Mouse (Mus musculus) CH12.LX (cell line): ENCODE results near the gene Lrch1. TPM values are rescaled to one million over a fixed set of nuclear protein-coding genes. Genes with fewer than 3 reads are reported as not detected.

Experiments used
- DNase-seq: peaks from one replicate; pipeline ENCODE4 v3.0.0-alpha.2; 2013; ENCODE audit errors: extremely low read depth
- H3K27ac ChIP-seq: 2 replicates; pipeline ENCODE4 v1.5.1; 2012; ENCODE audit warnings: low read depth, mild to moderate bottlenecking, control low read depth, moderate library complexity; ENCODE audit not compliant: insufficient read depth
- H3K27me3 ChIP-seq: replicated peaks from 2 replicates; pipeline ENCODE3; 2012; ENCODE audit warnings: inconsistent platforms
- H3K36me3 ChIP-seq, 2 experiments: replicated peaks in 1 of 2; 2 replicates each; pipeline versions ENCODE3 to v1.6.1; 2012; ENCODE audit warnings: inconsistent platforms in 1 of 2, low read length in 1 of 2, mild to moderate bottlenecking in 1 of 2, mixed read lengths in 1 of 2, moderate library complexity in 1 of 2; ENCODE audit not compliant: control insufficient read depth in 1 of 2, insufficient read depth in 1 of 2
- H3K4me1 ChIP-seq, 2 experiments: 2 replicates each; pipeline ENCODE4 v1.6.1; 2012; ENCODE audit warnings: inconsistent platforms in 1 of 2, moderate library complexity in 1 of 2; ENCODE audit not compliant: insufficient read depth in 2 of 2, control insufficient read depth in 1 of 2
- H3K4me2 ChIP-seq: 2 replicates; pipeline ENCODE4 v1.6.1; 2012; ENCODE audit warnings: low read depth, mild to moderate bottlenecking, control low read depth; ENCODE audit not compliant: poor library complexity, insufficient read depth, severe bottlenecking
- H3K4me3 ChIP-seq, 3 experiments: fragments of 150-350 bp in 1 of 3; sonication (generic) in 1 of 3; replicated peaks in 1 of 3; 2 replicates each; pipeline versions ENCODE3 to v1.5.1; 2011 to 2012; ENCODE audit warnings: low read depth in 2 of 3, low read length in 2 of 3, mild to moderate bottlenecking in 2 of 3, moderate library complexity in 2 of 3, control low read depth in 1 of 3, improper control_type of control experiment in 1 of 3, inconsistent platforms in 1 of 3, mixed read lengths in 1 of 3; ENCODE audit not compliant: poor library complexity in 1 of 3
- H3K79me2 ChIP-seq: replicated peaks from 2 replicates; pipeline ENCODE4 v1.6.1; 2012; ENCODE audit warnings: mild to moderate bottlenecking, moderate library complexity; ENCODE audit not compliant: control insufficient read depth, poor library complexity, insufficient read depth, severe bottlenecking; ENCODE audit errors: extremely low read depth
- H3K9ac ChIP-seq: 2 replicates; pipeline ENCODE4 v1.6.1; 2012; ENCODE audit warnings: low read depth, mild to moderate bottlenecking, control low read depth, moderate library complexity; ENCODE audit not compliant: insufficient read depth
- H3K9me3 ChIP-seq: replicated peaks from 2 replicates; pipeline ENCODE3; 2012; ENCODE audit warnings: low read length, inconsistent platforms, mixed read lengths
- BHLHE40 ChIP-seq: IDR thresholded peaks from 2 replicates; pipeline ENCODE4 v1.6.1; 2011; ENCODE audit warnings: mild to moderate bottlenecking, low read depth, low read length, improper control_type of control experiment
- CHD1 ChIP-seq: IDR thresholded peaks from 2 replicates; pipeline ENCODE4 v1.6.1; 2012; ENCODE audit warnings: low read depth, low read length, improper control_type of control experiment, inconsistent platforms
- CHD2 ChIP-seq: IDR thresholded peaks from 2 replicates; pipeline ENCODE4 v1.6.1; 2011; ENCODE audit warnings: low read length, improper control_type of control experiment
- CTCF ChIP-seq, 2 experiments: IDR thresholded peaks in 1 of 2; conservative IDR thresholded peaks in 1 of 2; 2 replicates each; pipeline ENCODE4 v1.5.1; 2011 to 2012; ENCODE audit warnings: low read depth in 2 of 2, low read length in 2 of 2, improper control_type of control experiment in 1 of 2, inconsistent platforms in 1 of 2, mild to moderate bottlenecking in 1 of 2, moderate library complexity in 1 of 2
- E2F4 ChIP-seq: IDR thresholded peaks from 2 replicates; pipeline ENCODE4 v1.6.1; 2011; ENCODE audit warnings: low read depth, low read length, improper control_type of control experiment; ENCODE audit not compliant: insufficient replicate concordance
- ELF1 ChIP-seq: IDR thresholded peaks from 2 replicates; pipeline ENCODE4 v1.6.1; 2014; ENCODE audit warnings: low read depth, mild to moderate bottlenecking, inconsistent platforms, low read length, improper control_type of control experiment
- EP300 ChIP-seq: IDR thresholded peaks from 2 replicates; pipeline ENCODE4 v1.6.1; 2011; ENCODE audit warnings: low read length, improper control_type of control experiment
- ETS1 ChIP-seq: conservative IDR thresholded peaks from 2 replicates; pipeline ENCODE4 v1.6.1; 2012; ENCODE audit warnings: low read depth, mild to moderate bottlenecking, inconsistent platforms, low read length, improper control_type of control experiment, moderate library complexity
- GABPA ChIP-seq: IDR thresholded peaks from 2 replicates; pipeline ENCODE4 v1.6.1; 2012; ENCODE audit warnings: low read depth, low read length, improper control_type of control experiment, inconsistent platforms; ENCODE audit not compliant: insufficient replicate concordance
- HCFC1 ChIP-seq: IDR thresholded peaks from 2 replicates; pipeline ENCODE4 v1.6.1; 2012; ENCODE audit warnings: low read depth, mild to moderate bottlenecking, inconsistent platforms, low read length, improper control_type of control experiment
- IRF4 ChIP-seq: IDR thresholded peaks from 2 replicates; pipeline ENCODE4 v1.6.1; 2014; ENCODE audit warnings: low read depth, mild to moderate bottlenecking, inconsistent platforms, low read length, improper control_type of control experiment
- JUN ChIP-seq: IDR thresholded peaks from 2 replicates; pipeline ENCODE4 v1.6.1; 2011; ENCODE audit warnings: low read depth, mild to moderate bottlenecking, low read length, improper control_type of control experiment, moderate library complexity; ENCODE audit not compliant: insufficient read depth
- JUND ChIP-seq: conservative IDR thresholded peaks from 2 replicates; pipeline ENCODE4 v1.6.1; 2011; ENCODE audit warnings: low read depth, low read length, improper control_type of control experiment
- KAT2A ChIP-seq: IDR thresholded peaks from 2 replicates; pipeline ENCODE4 v1.6.1; 2012; ENCODE audit warnings: low read length, improper control_type of control experiment, inconsistent platforms; ENCODE audit not compliant: insufficient replicate concordance
- MAFK ChIP-seq: IDR thresholded peaks from 2 replicates; pipeline ENCODE4 v1.6.1; 2011; ENCODE audit warnings: low read length, improper control_type of control experiment; ENCODE audit not compliant: insufficient replicate concordance
- MAX ChIP-seq: IDR thresholded peaks from 2 replicates; pipeline ENCODE4 v1.6.1; 2011; ENCODE audit warnings: low read length, improper control_type of control experiment
- MAZ ChIP-seq: IDR thresholded peaks from 2 replicates; pipeline ENCODE4 v1.6.1; 2012; ENCODE audit warnings: low read depth, mild to moderate bottlenecking, inconsistent platforms, low read length, improper control_type of control experiment, moderate library complexity
- MEF2A ChIP-seq: IDR thresholded peaks from 2 replicates; pipeline ENCODE4 v1.6.1; 2014; ENCODE audit warnings: low read depth, mild to moderate bottlenecking, inconsistent platforms, low read length, improper control_type of control experiment, borderline replicate concordance
- MXI1 ChIP-seq: IDR thresholded peaks from 2 replicates; pipeline ENCODE4 v1.6.1; 2011; ENCODE audit warnings: mild to moderate bottlenecking, low read depth, low read length, improper control_type of control experiment
- MYC ChIP-seq: IDR thresholded peaks from 2 replicates; pipeline ENCODE4 v1.6.1; 2011; ENCODE audit warnings: low read depth, mild to moderate bottlenecking, improper control_type of control experiment, low read length
- NELFE ChIP-seq: IDR thresholded peaks from 2 replicates; pipeline ENCODE4 v1.6.1; 2011; ENCODE audit warnings: low read depth, low read length, improper control_type of control experiment
- NRF1 ChIP-seq: IDR thresholded peaks from 2 replicates; pipeline ENCODE4 v1.6.1; 2014; ENCODE audit warnings: low read depth, mild to moderate bottlenecking, inconsistent platforms, low read length, improper control_type of control experiment, moderate library complexity
- PAX5 ChIP-seq: IDR thresholded peaks from 2 replicates; pipeline ENCODE4 v1.6.1; 2012; ENCODE audit warnings: low read length, inconsistent platforms, mixed read lengths
- POLR2A ChIP-seq: IDR thresholded peaks from 2 replicates; pipeline ENCODE4 v1.6.1; 2011; ENCODE audit warnings: low read depth, mild to moderate bottlenecking, improper control_type of control experiment, low read length
- POLR2AphosphoS2 ChIP-seq: IDR thresholded peaks from 2 replicates; pipeline ENCODE4 v1.6.1; 2011; ENCODE audit warnings: low read depth, low read length, improper control_type of control experiment
- RAD21 ChIP-seq: IDR thresholded peaks from 2 replicates; pipeline ENCODE4 v1.6.1; 2011; ENCODE audit warnings: low read depth, mild to moderate bottlenecking, low read length, improper control_type of control experiment, moderate library complexity
- RCOR1 ChIP-seq: conservative IDR thresholded peaks from 2 replicates; pipeline ENCODE4 v1.6.1; 2012; ENCODE audit warnings: low read depth, mild to moderate bottlenecking, inconsistent platforms, low read length, improper control_type of control experiment
- SIN3A ChIP-seq: IDR thresholded peaks from 2 replicates; pipeline ENCODE4 v1.6.1; 2012; ENCODE audit warnings: low read length, improper control_type of control experiment, inconsistent platforms
- SMC3 ChIP-seq: IDR thresholded peaks from 2 replicates; pipeline ENCODE4 v1.6.1; 2011; ENCODE audit warnings: low read depth, low read length, improper control_type of control experiment
- TBP ChIP-seq: conservative IDR thresholded peaks from 2 replicates; pipeline ENCODE4 v1.6.1; 2011; ENCODE audit warnings: low read depth, low read length, improper control_type of control experiment
- TCF12 ChIP-seq: IDR thresholded peaks from 2 replicates; pipeline ENCODE4 v1.6.1; 2014; ENCODE audit warnings: low read depth, mild to moderate bottlenecking, inconsistent platforms, low read length, improper control_type of control experiment
- UBTF ChIP-seq: IDR thresholded peaks from 2 replicates; pipeline ENCODE4 v1.6.1; 2012; ENCODE audit warnings: low read depth, mild to moderate bottlenecking, inconsistent platforms, low read length, improper control_type of control experiment, moderate library complexity
- USF1 ChIP-seq: IDR thresholded peaks from 2 replicates; pipeline ENCODE4 v1.6.1; 2014; ENCODE audit warnings: low read depth, mild to moderate bottlenecking, inconsistent platforms, low read length, improper control_type of control experiment
- USF2 ChIP-seq: conservative IDR thresholded peaks from 2 replicates; pipeline ENCODE4 v1.6.1; 2011; ENCODE audit warnings: low read depth, low read length, improper control_type of control experiment
- ZC3H11A ChIP-seq: IDR thresholded peaks from 2 replicates; pipeline ENCODE4 v1.6.1; 2012; ENCODE audit warnings: low read depth, mild to moderate bottlenecking, inconsistent platforms, low read length, improper control_type of control experiment
- ZKSCAN1 ChIP-seq: IDR thresholded peaks from 2 replicates; pipeline ENCODE4 v1.6.1; 2012; ENCODE audit warnings: low read depth, inconsistent platforms, low read length, improper control_type of control experiment, borderline replicate concordance
- ZMIZ1 ChIP-seq: IDR thresholded peaks from 2 replicates; pipeline ENCODE4 v1.6.1; 2012; ENCODE audit warnings: low read depth, mild to moderate bottlenecking, inconsistent platforms, low read length, improper control_type of control experiment
- ZNF384 ChIP-seq: IDR thresholded peaks from 2 replicates; pipeline ENCODE4 v1.6.1; 2012; ENCODE audit warnings: low read depth, low read length, improper control_type of control experiment, inconsistent platforms
- dilution Hi-C: fragments of 300-500 bp; cut with MboI; formaldehyde crosslinking; loops from 2 replicates; pipeline ENCODE4 v1.14.3; 2020; ENCODE audit warnings: low sequenced_read_pairs; ENCODE audit not compliant: extremely low pct_unique_long_range_greater_than_20kb, extremely low pct_ligation_motif_present
- in situ Hi-C: fragments of 300-500 bp; cut with MboI; formaldehyde crosslinking; loops from 3 replicates; pipeline ENCODE4 v1.14.3; 2019; ENCODE audit warnings: low sequenced_read_pairs, low pct_ligation_motif_present, low pct_unique_long_range_greater_than_20kb, mixed read lengths
- polyA plus RNA-seq: library from polyadenylated mRNA; unstranded; fragments of >175 nt; gene quantifications from 2 replicates; pipeline ENCODE4 v1.2.1, GENCODE M21; 2012; ENCODE audit warnings: low read depth; ENCODE audit not compliant: insufficient read length
- total RNA-seq, 2 experiments: library from RNA; depleted of rRNA; stranded (reverse); fragments of 300-350 nt in 1 of 2; fragments of >200 nt in 1 of 2; gene quantifications; 2 replicates each; pipeline ENCODE4 v1.2.3; 2012 to 2014

The Lrch1 gene
- total and polyA plus RNA-seq, 3 experiments, result 10.3 to 23.3 (median 12.8) TPM

DNA sequence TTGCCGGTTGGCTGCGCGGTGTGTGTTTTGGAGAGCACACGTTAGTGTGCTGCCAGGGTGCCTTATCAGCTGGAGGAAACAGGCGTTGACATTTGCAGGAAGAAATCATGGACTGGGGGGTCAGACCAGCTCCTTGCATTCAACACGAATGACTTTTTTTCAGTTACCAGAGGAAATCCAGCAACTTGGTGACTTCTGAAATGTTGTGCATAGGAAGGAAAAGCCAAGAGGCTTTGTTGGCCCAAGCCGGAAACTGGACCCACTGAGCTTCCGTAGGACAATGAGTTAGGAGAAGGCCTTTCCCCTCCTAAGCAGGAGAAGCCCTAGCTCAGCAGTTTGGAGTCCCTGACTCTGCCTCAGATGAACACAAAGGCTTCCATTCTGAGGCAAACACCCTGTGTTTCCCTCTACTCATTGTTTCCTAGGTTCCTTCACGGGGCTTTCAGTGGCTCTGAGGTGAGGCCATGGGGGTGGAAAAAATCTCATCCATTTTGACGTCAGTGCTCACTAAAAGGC lies 26.5 kb upstream of the Lrch1 start:
- no peak overlapping the region for H3K4me2 ChIP-seq
- H3K27me3 ChIP-seq, result no peaks in the 10 kb centered on the region
- no peak overlapping the region for H3K9ac ChIP-seq
- DNase-seq, result peak; percentile 72
- H3K9me3 ChIP-seq, result no peaks in the 10 kb centered on the region
- no peak overlapping the region for H3K27ac ChIP-seq
- no peak overlapping the region for H3K4me3 ChIP-seq
- peak; percentile 65; the same call in 1 of the 2 replicates for TF ChIP-seq MAFK
- TF ChIP-seq GABPA, result no peak
- no peak for TF ChIP-seq TBP
- TF ChIP-seq UBTF, result no peak
- TF ChIP-seq CHD2, result peak; percentile 55; the same call in 1 of the 2 replicates
- TF ChIP-seq MXI1, result 0 out of 2 replicates have a peak, but pooled peaks have one; percentile 28
- peak; percentile 81 for TF ChIP-seq ETS1
- TF ChIP-seq MYC, result no peak
- peak; percentile 53; the same call in 1 of the 2 replicates for TF ChIP-seq MEF2A
- TF ChIP-seq MAX, result no peak
- no peak for TF ChIP-seq NELFE
- TF ChIP-seq USF1, result no peak
- TF ChIP-seq HCFC1, result no peak
- no peak for TF ChIP-seq NRF1
- TF ChIP-seq IRF4, result peak; percentile 43; the same call in 1 of the 2 replicates
- peak; percentile 62; the same call in 1 of the 2 replicates for TF ChIP-seq JUN
- TF ChIP-seq POLR2A, result no peak
- no peak for TF ChIP-seq CHD1
- TF ChIP-seq PAX5, result no peak
- no peak for TF ChIP-seq E2F4
- TF ChIP-seq MAZ, result no peak
- TF ChIP-seq SMC3, result no peak
- TF ChIP-seq ZC3H11A, result no peak
- no peak for TF ChIP-seq ZMIZ1
- no peak for TF ChIP-seq RCOR1
- peak; percentile 70 for TF ChIP-seq JUND
- no peak for TF ChIP-seq ELF1
- TF ChIP-seq BHLHE40, result peak; percentile 36; the same call in 1 of the 2 replicates
- peak; percentile 36; the same call in 1 of the 2 replicates for TF ChIP-seq TCF12
- peak; percentile 85 for TF ChIP-seq EP300
- no peak for TF ChIP-seq SIN3A
- no peak for TF ChIP-seq KAT2A
- TF ChIP-seq RAD21, result no peak
- TF ChIP-seq POLR2AphosphoS2, result no peak
- no peak for TF ChIP-seq CTCF (conservative IDR thresholded peaks at IDR 0.05 in 1 of 2, IDR thresholded peaks at IDR 0.05 in 1 of 2; ENCODE audit: low read depth in 2 of 2, low read length in 2 of 2)
- no peak for TF ChIP-seq ZNF384
- no peak for TF ChIP-seq USF2
- TF ChIP-seq ZKSCAN1, result no peak
- TF ChIP-seq, all 38 proteins: peak for 11
- dilution Hi-C loops (no loop called here), in situ Hi-C loops (no loop called here)
- peaks cover 0 to 2% of the 10 kb centered on the region in 2 experiments for H3K36me3 ChIP-seq
- H3K79me2 ChIP-seq, result no peaks in the 10 kb centered on the region
- H3K4me1 ChIP-seq, result peaks cover 6 to 30% of the 10 kb centered on the region in 2 experiments
